Mouse (Mus musculus) limb, embryonic 10.5 days (tissue): ENCODE measurements around the gene Slamf8. TPM values are rescaled to one million over a fixed set of nuclear protein-coding genes. Genes with fewer than 3 reads are reported as not detected.

ENCODE experiments used
- DNase-seq: peaks from one replicate; pipeline ENCODE4 v3.0.0-alpha.2; 2017; ENCODE audit warnings: low spot score
- H3K27ac ChIP-seq: fragments of 300-500 bp; sonication (generic); 2 replicates; pipeline ENCODE4 v1.5.1; 2016; ENCODE audit warnings: mild to moderate bottlenecking
- H3K27me3 ChIP-seq: fragments of 300-500 bp; sonication (generic); 2 replicates; pipeline ENCODE4 v1.6.1; 2016; ENCODE audit warnings: low read depth, mild to moderate bottlenecking; ENCODE audit not compliant: poor library complexity, severe bottlenecking
- H3K36me3 ChIP-seq: fragments of 300-500 bp; sonication (generic); 2 replicates; pipeline ENCODE4 v1.6.1; 2016; ENCODE audit warnings: mild to moderate bottlenecking, moderate library complexity
- H3K4me1 ChIP-seq: fragments of 300-500 bp; sonication (generic); 2 replicates; pipeline ENCODE4 v1.6.1; 2016
- H3K4me3 ChIP-seq: fragments of 300-500 bp; sonication (generic); 2 replicates; pipeline ENCODE4 v1.5.1; 2016; ENCODE audit warnings: mild to moderate bottlenecking, moderate library complexity
- H3K9me3 ChIP-seq: fragments of 300-500 bp; sonication (generic); replicated peaks from 2 replicates; pipeline ENCODE4 v1.6.1; 2016; ENCODE audit warnings: mild to moderate bottlenecking
- WGBS: fragments of 180-500 bp; shearing (Covaris S2); methylation state at CpG from one replicate; pipeline ENCODE4 v1.1.7; 2016; 5-methylcytosine and 5-hydroxymethylcytosine counted together
- polyA plus RNA-seq: library from polyadenylated mRNA; unstranded; fragments of >200 nt; fragmentation: Nextera tagmentation; extraction: Ambion mirVana; gene quantifications from 2 replicates; pipeline ENCODE4 v1.2.1, GENCODE M21; 2016

Gene Slamf8
- polyA plus RNA-seq, 1 experiment from 2014 or later = 0.11 TPM

GRCm38 (mm10) chr1:172549314-172549713, 41.1 kb downstream of the Slamf8 start:
- Histone ChIP-seq H3K9me3 (no peaks in the 10 kb centered on the region), H3K4me3 (no peak overlapping the region), H3K4me1 (peaks cover 50% of the 10 kb centered on the region), H3K27me3 (peaks cover 32% of the 10 kb centered on the region), H3K27ac (no peak overlapping the region), H3K36me3 (no peaks in the 10 kb centered on the region)
- DNase-seq = no peak
- whole genome bisulfite sequencing = 10% methylated on average over 2 of the region's 2 CpGs

- DNase-seq = no peak
- 45% methylated on average over 7 of the region's 7 CpGs for WGBS
- peaks cover 32% of the 10 kb centered on the region for H3K27me3 ChIP-seq
- peaks cover 48% of the 10 kb centered on the region for H3K4me1 ChIP-seq
- no peak overlapping the region for H3K4me3 ChIP-seq
- no peaks in the 10 kb centered on the region for H3K36me3 ChIP-seq
- H3K27ac ChIP-seq = no peak overlapping the region
- H3K9me3 ChIP-seq = no peaks in the 10 kb centered on the region
Measured at GRCm38 (mm10) chr1:172548501-172548900, 41.9 kb downstream of the Slamf8 start.

GRCm38 (mm10) chr1:172546062-172546461, 44.3 kb downstream of the Slamf8 start:
- Histone ChIP-seq H3K9me3 (no peaks in the 10 kb centered on the region), H3K4me3 (no peak overlapping the region), H3K27ac (no peak overlapping the region), H3K36me3 (no peaks in the 10 kb centered on the region), H3K4me1 (peaks cover 38% of the 10 kb centered on the region), H3K27me3 (peaks cover 27% of the 10 kb centered on the region)
- no peak for DNase-seq
- WGBS = 85% methylated on average over 4 of the region's 4 CpGs

GRCm38 (mm10) chr1:172540283-172540820, 50.0 kb downstream of the Slamf8 start:
- 64% methylated on average over 11 of the region's 11 CpGs for WGBS
- DNase-seq = no peak
- Histone ChIP-seq H3K4me3 (no peak overlapping the region), H3K36me3 (no peaks in the 10 kb centered on the region), H3K27ac (no peak overlapping the region), H3K9me3 (no peaks in the 10 kb centered on the region), H3K4me1 (peaks cover 20% of the 10 kb centered on the region), H3K27me3 (peaks cover 16% of the 10 kb centered on the region)

- WGBS = 76% methylated on average over 6 of the region's 6 CpGs
- no peak overlapping the region for H3K4me3 ChIP-seq
- no peaks in the 10 kb centered on the region for H3K9me3 ChIP-seq
- no peak overlapping the region for H3K27ac ChIP-seq
- peaks cover 20% of the 10 kb centered on the region for H3K4me1 ChIP-seq
- no peaks in the 10 kb centered on the region for H3K36me3 ChIP-seq
- DNase-seq = no peak
- peaks cover 16% of the 10 kb centered on the region for H3K27me3 ChIP-seq
Measured at GRCm38 (mm10) chr1:172539827-172540226, 50.5 kb downstream of the Slamf8 start.

- peaks cover 27% of the 10 kb centered on the region for H3K27me3 ChIP-seq
- 88% methylated on average over 16 of the region's 16 CpGs for WGBS
Measured at GRCm38 (mm10) chr1:172535116-172535515, 55.3 kb downstream of the Slamf8 start.

GRCm38 (mm10) chr1:172532551-172532950, 57.8 kb downstream of the Slamf8 start:
- peak overlapping the region; percentile 73 for H3K27ac ChIP-seq
- peak; percentile 66 for DNase-seq
- H3K4me1 ChIP-seq = peaks cover 36% of the 10 kb centered on the region
- no peaks in the 10 kb centered on the region for H3K9me3 ChIP-seq
- H3K27me3 ChIP-seq = peaks cover 28% of the 10 kb centered on the region
- WGBS = 2% methylated on average over 13 of the region's 13 CpGs
- no peaks in the 10 kb centered on the region for H3K36me3 ChIP-seq
- peak overlapping the region; percentile 41 for H3K4me3 ChIP-seq

More at GRCm38 (mm10) chr1:172535116-172535515, 55.3 kb downstream of the Slamf8 start:
- H3K4me3 ChIP-seq = no peak overlapping the region
- H3K27ac ChIP-seq = no peak overlapping the region
- no peaks in the 10 kb centered on the region for H3K9me3 ChIP-seq
- H3K36me3 ChIP-seq = no peaks in the 10 kb centered on the region
- DNase-seq = no peak
- peaks cover 34% of the 10 kb centered on the region for H3K4me1 ChIP-seq

Other genes with a start within 250 kb of the Slamf8 start
- gene Kcnj10, start 249.4 kb downstream of the Slamf8 start, polyA plus RNA-seq = 0.05 TPM in 2 replicates
- gene Pigm, start 214.0 kb downstream of the Slamf8 start, polyA plus RNA-seq = 9.9 and 10.5 TPM in 2 replicates
- 0.18 TPM in 1 of 2 replicates, not detected in the other for gene Slamf9, start 115.2 kb downstream of the Slamf8 start, polyA plus RNA-seq
- gene Igsf9, start 108.8 kb downstream of the Slamf8 start, polyA plus RNA-seq = 79.5 and 85.8 TPM in 2 replicates
- 77.0 and 84.6 TPM in 2 replicates for gene Tagln2, start 90.5 kb downstream of the Slamf8 start, polyA plus RNA-seq
- 0.67 and 1.0 TPM in 2 replicates for gene Cfap45, start 69.8 kb downstream of the Slamf8 start, polyA plus RNA-seq
- 0.13 TPM in 1 of 2 replicates, not detected in the other for gene Vsig8, start 34.6 kb downstream of the Slamf8 start, polyA plus RNA-seq
- gene Fcrl6, start 12.0 kb upstream of the Slamf8 start, polyA plus RNA-seq = 0.21 and 0.58 TPM in 2 replicates
- gene Dusp23, start 42.4 kb upstream of the Slamf8 start, polyA plus RNA-seq = 8.6 and 12.0 TPM in 2 replicates
- not detected in 2 replicates for gene Crp, start 107.5 kb upstream of the Slamf8 start, polyA plus RNA-seq